Mouse (Mus musculus) embryonic fibroblast, embryonic 13.5 days (primary cell): Measurements from ENCODE around the gene Bloc1s5.

Experiments used
- CTCF ChIP-seq: IDR thresholded peaks from 2 replicates; pipeline ENCODE4 v1.5.1; 2011; ENCODE audit warnings: mild to moderate bottlenecking, control low read depth, low read length, moderate library complexity, borderline replicate concordance; ENCODE audit not compliant: insufficient read depth
- POLR2A ChIP-seq: IDR thresholded peaks from 2 replicates; pipeline ENCODE4 v1.6.1; 2011; ENCODE audit warnings: low read depth, mild to moderate bottlenecking, control low read depth, low read length, moderate library complexity

DNA sequence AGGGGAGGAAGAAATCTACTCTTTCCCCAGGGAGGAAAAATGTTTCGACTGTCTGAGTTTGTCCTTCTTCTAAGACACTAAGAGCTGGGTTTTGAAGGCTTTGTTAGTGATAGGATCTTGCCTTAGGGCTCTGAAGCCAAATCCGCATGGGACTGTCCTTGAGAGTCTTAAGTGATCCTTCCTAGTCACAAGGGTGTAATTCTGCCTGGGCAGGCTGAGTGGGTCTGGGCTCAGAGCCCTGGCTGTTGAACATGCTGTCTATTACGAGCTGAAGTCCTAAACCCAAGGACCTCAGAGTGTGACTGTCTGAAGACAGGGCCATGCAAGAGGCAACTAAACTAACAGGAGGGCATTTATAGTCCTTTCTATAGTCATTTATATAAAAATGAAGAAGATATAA is 89.4 kb downstream of the Bloc1s5 start:
- no peak for TF ChIP-seq CTCF
- no peak for TF ChIP-seq POLR2A
